Mouse (Mus musculus) thymus, adult 2 months (tissue): Measurements from ENCODE around the gene Trmt1. TPM values are rescaled to one million over a fixed set of nuclear protein-coding genes. Genes with fewer than 3 reads are reported as not detected.
A peak's percentile ranks its signal among the peaks of the same experiment; 100 is the strongest.

Experiments used
- DNase-seq: peaks from one replicate; pipeline ENCODE4 v3.0.0; 2021
- H3K27ac ChIP-seq: fragments of 200-500 bp; 2 replicates; pipeline ENCODE4 v1.5.1; 2012; ENCODE audit warnings: low read length, control low read depth; ENCODE audit not compliant: control insufficient read depth, insufficient read depth
- H3K27me3 ChIP-seq: fragments of 200-500 bp; 2 replicates; pipeline ENCODE4 v1.6.1; 2012; ENCODE audit warnings: mild to moderate bottlenecking, low read length, moderate library complexity, mixed read lengths; ENCODE audit not compliant: control insufficient read depth, insufficient read depth
- H3K36me3 ChIP-seq: fragments of 200-500 bp; 2 replicates; pipeline ENCODE4 v1.6.1; 2012; ENCODE audit warnings: mild to moderate bottlenecking, low read length, moderate library complexity; ENCODE audit not compliant: control insufficient read depth, insufficient read depth
- H3K4me1 ChIP-seq: fragments of 200-500 bp; replicated peaks from 2 replicates; pipeline ENCODE4 v1.6.1; 2012; ENCODE audit warnings: low read length; ENCODE audit not compliant: control insufficient read depth, insufficient read depth
- H3K4me3 ChIP-seq: fragments of 200-500 bp; 2 replicates; pipeline ENCODE4 v1.5.1; 2012; ENCODE audit warnings: mild to moderate bottlenecking, low read length, control low read depth, moderate library complexity; ENCODE audit not compliant: control insufficient read depth, insufficient read depth
- CTCF ChIP-seq: fragments of 200-500 bp; IDR thresholded peaks from 2 replicates; pipeline ENCODE4 v1.5.1; 2012; ENCODE audit warnings: mild to moderate bottlenecking, control low read depth, low read length, moderate library complexity, borderline replicate concordance; ENCODE audit not compliant: control insufficient read depth, poor library complexity, insufficient read depth; ENCODE audit errors: extremely low read depth
- POLR2A ChIP-seq: fragments of 200-500 bp; IDR thresholded peaks from 2 replicates; pipeline ENCODE4 v1.6.1; 2012; ENCODE audit warnings: mild to moderate bottlenecking, low read length, control low read depth, moderate library complexity; ENCODE audit not compliant: control insufficient read depth, poor library complexity, insufficient read depth; ENCODE audit errors: extremely low read depth
- WGBS: fragments of 180-500 bp; shearing (Covaris S2); methylation state at CpG from one replicate; pipeline ENCODE4 v1.1.7; 2018; 5-methylcytosine and 5-hydroxymethylcytosine counted together
- polyA plus RNA-seq: library from polyadenylated mRNA; depleted of rRNA; stranded (reverse); fragments of >200 nt; gene quantifications from 2 replicates; pipeline ENCODE4 v1.2.3, GENCODE M21; 2012

Trmt1 gene
- polyA plus RNA-seq, 1 experiment = 169 TPM

DNA sequence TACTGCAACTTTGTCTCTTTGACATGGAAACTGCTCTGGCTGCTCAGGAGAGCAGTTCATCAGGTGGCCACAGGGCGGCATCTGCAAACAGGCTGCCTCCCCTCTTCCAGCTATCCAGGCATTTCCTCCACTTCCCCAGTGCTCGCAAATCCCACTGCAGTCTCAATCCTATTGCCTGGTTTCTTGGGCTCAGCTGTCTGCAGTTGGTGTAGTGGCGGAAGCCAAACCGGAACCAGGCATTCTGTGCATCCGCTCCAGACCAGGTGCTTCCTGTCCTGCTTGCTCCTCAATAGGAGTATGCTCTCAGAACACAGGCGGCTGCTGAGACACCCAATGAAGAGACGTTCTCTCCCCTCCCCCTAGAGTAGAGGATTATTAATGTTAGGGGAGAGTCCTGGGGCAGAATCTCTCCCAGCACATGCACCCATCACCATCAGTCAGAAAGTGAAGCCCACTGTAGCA, 13.8 kb downstream of the Trmt1 start:
- Histone ChIP-seq H3K4me1 (peaks cover 52% of the 10 kb centered on the region), H3K27me3 (no peaks in the 10 kb centered on the region; the same call in none of the 2 replicates), H3K27ac (peak overlapping the region; percentile 86), H3K4me3 (peak overlapping the region; percentile 33), H3K36me3 (no peaks in the 10 kb centered on the region)
- TF ChIP-seq POLR2A (peak; percentile 27; the same call in 1 of the 2 replicates), CTCF (peak; percentile 64; the same call in 1 of the 2 replicates)
- DNase-seq = peak; percentile 70
- WGBS = 8% methylated on average over 7 of the region's 7 CpGs

DNA sequence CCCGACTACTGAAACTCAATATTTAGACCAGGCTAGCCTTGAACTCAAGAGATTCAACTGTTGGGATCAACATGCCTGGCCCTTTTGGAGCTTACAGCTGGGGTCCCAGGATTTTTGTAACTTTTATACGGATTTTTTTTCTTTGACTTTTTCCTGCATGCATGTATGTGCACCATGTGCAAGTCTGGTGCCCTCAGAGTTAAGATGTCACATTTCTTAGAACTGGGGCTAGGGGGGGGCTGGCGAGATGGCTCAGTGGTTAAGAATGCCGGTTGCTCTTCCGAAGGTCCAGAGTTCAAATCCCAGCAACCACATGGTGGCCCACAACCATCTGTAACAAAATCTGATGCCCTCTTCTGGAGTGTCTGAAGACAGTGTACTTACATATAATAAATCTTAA, 14.4 kb downstream of the Trmt1 start:
- DNase-seq = no peak
- H3K27me3 ChIP-seq = peaks cover 4% of the 10 kb centered on the region
- peak overlapping the region; percentile 86 for H3K27ac ChIP-seq
- H3K4me3 ChIP-seq = no peak overlapping the region
- TF ChIP-seq POLR2A = no peak
- TF ChIP-seq CTCF = no peak
- H3K36me3 ChIP-seq = no peaks in the 10 kb centered on the region
- 14% methylated on average over 5 of the region's 5 CpGs for WGBS
- H3K4me1 ChIP-seq = peaks cover 52% of the 10 kb centered on the region

DNA sequence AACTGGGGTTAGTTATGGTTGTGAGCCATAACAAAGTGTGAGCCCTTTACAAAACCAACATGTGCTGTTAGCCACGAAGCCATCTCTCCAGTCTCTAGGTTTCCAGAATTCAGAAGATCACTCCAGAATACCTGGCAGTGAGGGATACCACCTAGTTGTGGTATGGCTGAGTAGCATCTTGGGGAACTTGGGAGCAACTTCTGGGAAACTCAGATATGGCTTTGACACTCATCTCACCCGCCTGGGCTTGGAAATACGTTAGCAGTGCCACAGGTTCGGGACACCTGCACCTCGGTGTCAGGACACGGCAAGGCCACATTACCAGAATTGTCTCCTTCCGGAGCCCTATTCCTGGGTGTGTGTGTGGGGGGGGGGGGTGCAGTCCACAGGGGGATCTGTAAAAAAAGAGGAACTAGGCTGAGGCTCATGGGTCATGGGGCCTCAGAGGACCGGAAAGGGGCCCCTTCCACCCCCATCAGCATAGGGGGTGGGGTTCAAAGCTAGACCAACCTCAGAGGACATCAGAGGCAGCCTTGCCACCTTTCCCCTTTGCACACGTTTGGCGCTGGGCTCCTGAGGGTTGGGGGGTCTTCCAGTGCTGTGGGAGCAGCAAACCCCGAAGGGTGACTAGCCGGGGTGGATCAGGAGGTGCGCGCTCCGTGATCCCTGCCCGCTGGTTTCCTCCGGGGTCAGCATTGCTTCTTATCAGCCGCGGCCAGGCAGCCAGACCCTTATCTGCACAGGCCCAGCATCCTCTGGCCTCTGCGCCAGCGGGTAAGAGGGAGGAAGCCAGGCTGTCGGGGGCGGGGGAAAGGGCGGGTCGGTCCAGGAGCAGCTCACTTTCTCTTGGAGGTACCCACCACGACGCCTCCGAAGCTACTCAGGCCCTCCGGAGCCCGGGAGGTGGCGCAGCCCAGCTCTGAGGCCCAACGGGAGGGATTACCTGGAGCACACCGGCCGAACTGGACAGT, 15.1 kb downstream of the Trmt1 start, which contains the start of gene Lyl1:
TSS of gene Lyl1 (plus strand) at position 517 of the 971 bp plus-strand sequence.
- 2% methylated on average over 34 of the region's 34 CpGs for WGBS
- H3K36me3 ChIP-seq = no peaks in the 10 kb centered on the region
- H3K27ac ChIP-seq = peak within 1 kb of the TSS; percentile 86
- peak; percentile 47 for DNase-seq
- TF ChIP-seq CTCF (no peak), POLR2A (no peak)
- H3K4me1 ChIP-seq = peaks cover 52% of the 10 kb centered on the region
- peaks cover 7% of the 10 kb centered on the region for H3K27me3 ChIP-seq
- peak within 1 kb of the TSS; percentile 29 for H3K4me3 ChIP-seq

- Histone ChIP-seq H3K27me3 (peaks cover 18% of the 10 kb centered on the region), H3K27ac (no peak overlapping the region), H3K36me3 (no peaks in the 10 kb centered on the region), H3K4me1 (peaks cover 61% of the 10 kb centered on the region), H3K4me3 (no peak overlapping the region)
- WGBS = 14% methylated on average over 9 of the region's 9 CpGs
- no peak for TF ChIP-seq POLR2A
- TF ChIP-seq CTCF = no peak
- DNase-seq = no peak
These were observed 16.5 kb downstream of the Trmt1 start for GRCm38 (mm10) chr8:84702561-84702960.

DNA sequence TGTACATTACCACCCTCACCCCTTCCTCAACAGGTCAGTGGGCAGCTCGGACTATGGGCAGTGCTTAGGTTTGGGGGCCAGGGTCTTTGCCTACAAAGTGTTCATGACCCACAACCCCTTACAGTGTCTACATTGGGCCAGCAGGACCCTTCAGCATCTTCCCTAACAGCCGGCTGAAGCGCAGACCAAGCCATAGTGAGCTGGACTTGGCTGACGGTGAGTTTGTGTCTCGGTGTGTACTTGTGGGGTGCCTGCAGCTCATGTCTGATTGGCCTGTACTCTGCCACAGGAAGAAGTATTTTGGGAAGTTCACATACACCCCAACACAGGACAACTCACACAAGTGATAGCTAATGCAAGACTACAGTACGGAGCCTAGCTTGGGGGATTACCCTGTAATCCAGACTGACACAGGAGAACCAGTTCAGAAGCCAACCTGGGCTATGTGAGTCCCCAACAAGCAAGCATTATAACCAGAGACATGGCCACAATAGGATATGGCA, 16.9 kb downstream of the Trmt1 start:
- no peaks in the 10 kb centered on the region for H3K36me3 ChIP-seq

GRCm38 (mm10) chr8:84703466-84704249, 17.6 kb downstream of the Trmt1 start:
- TF ChIP-seq POLR2A (0 out of 2 replicates have a peak, but pooled peaks have one; percentile 11), CTCF (no peak)
- WGBS = 2% methylated on average over 38 of the region's 38 CpGs
- H3K4me3 ChIP-seq = peak overlapping the region; percentile 55
- H3K27ac ChIP-seq = no peak overlapping the region
- no peaks in the 10 kb centered on the region for H3K36me3 ChIP-seq
- H3K4me1 ChIP-seq = peaks cover 61% of the 10 kb centered on the region
- peaks cover 20% of the 10 kb centered on the region for H3K27me3 ChIP-seq
- DNase-seq = peak; percentile 45

More for the DNA sequence above, 16.9 kb downstream of the Trmt1 start:
- no peak overlapping the region for H3K27ac ChIP-seq
- H3K4me1 ChIP-seq = peaks cover 61% of the 10 kb centered on the region
- peaks cover 18% of the 10 kb centered on the region for H3K27me3 ChIP-seq
- H3K4me3 ChIP-seq = no peak overlapping the region
- 18% methylated on average over 6 of the region's 6 CpGs for WGBS
- DNase-seq = no peak
- TF ChIP-seq POLR2A (no peak), CTCF (no peak)

DNA sequence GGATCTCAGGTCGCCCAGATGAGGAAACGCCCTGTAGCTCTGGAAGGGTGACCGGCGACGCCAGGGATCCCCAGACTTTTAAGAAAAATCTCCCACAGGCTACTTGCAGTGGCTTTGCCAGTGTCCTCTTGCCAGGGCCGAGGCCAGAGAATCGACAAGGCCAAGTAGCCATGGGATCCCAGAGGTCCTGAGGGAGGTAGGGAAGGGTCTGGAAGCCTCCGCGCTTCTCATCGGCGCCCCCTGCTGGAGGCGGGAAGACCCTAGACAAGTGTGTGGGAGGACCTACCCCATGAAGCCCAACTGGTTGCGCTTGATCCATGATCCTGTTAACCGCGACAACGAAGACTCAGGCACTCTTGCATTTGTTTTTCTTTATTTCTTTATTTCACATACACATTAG, 18.2 kb downstream of the Trmt1 start:
- peaks cover 56% of the 10 kb centered on the region for H3K4me1 ChIP-seq
- peak overlapping the region; percentile 55 for H3K4me3 ChIP-seq
- no peak overlapping the region for H3K27ac ChIP-seq
- H3K36me3 ChIP-seq = no peaks in the 10 kb centered on the region
- DNase-seq = peak; percentile 88
- TF ChIP-seq CTCF (peak; percentile 96), POLR2A (no peak)
- 3% methylated on average over 16 of the region's 16 CpGs for WGBS
- H3K27me3 ChIP-seq = peaks cover 20% of the 10 kb centered on the region
